Mouse (Mus musculus) heart, postnatal 0 days (tissue): Measurements from ENCODE around the gene Micu2. TPM values are rescaled to one million over a fixed set of nuclear protein-coding genes. Genes with fewer than 3 reads are reported as not detected.
"Not testable (repeated sequence)": the region's sequence is repeated elsewhere in the genome, so short reads cannot be mapped to it uniquely, and the experiment has no call there.

ENCODE experiments used
- ATAC-seq: fragments of 200-750 bp; cut with Nextera tagmentation; 2 replicates; pipeline ENCODE4 v1.8.0; 2017; ENCODE audit warnings: low read depth, moderate number of reproducible peaks, moderate library complexity; ENCODE audit not compliant: insufficient read depth
- DNase-seq: peaks from one replicate; pipeline ENCODE4 v3.0.0-alpha.2; 2016; ENCODE audit warnings: low spot score
- H3K27ac ChIP-seq: fragments of 300-500 bp; sonication (generic); 2 replicates; pipeline ENCODE4 v1.5.1; 2014; ENCODE audit warnings: low read depth, mild to moderate bottlenecking
- H3K27me3 ChIP-seq: fragments of 300-500 bp; sonication (generic); 2 replicates; pipeline ENCODE4 v1.6.1; 2014; ENCODE audit warnings: low read length, mixed read lengths; ENCODE audit not compliant: control insufficient read depth, insufficient read depth
- H3K36me3 ChIP-seq: fragments of 300-500 bp; sonication (generic); replicated peaks from 2 replicates; pipeline ENCODE4 v1.6.1; 2014; ENCODE audit warnings: low read length, mixed read lengths; ENCODE audit not compliant: control insufficient read depth, insufficient read depth
- H3K4me1 ChIP-seq: fragments of 300-500 bp; sonication (generic); 2 replicates; pipeline ENCODE4 v1.6.1; 2014; ENCODE audit warnings: antibody characterized with exemption; ENCODE audit not compliant: control insufficient read depth, insufficient read depth
- H3K4me2 ChIP-seq: fragments of 300-500 bp; sonication (generic); 2 replicates; pipeline ENCODE4 v1.6.1; 2014; ENCODE audit warnings: low read depth, mild to moderate bottlenecking, low read length, moderate library complexity
- H3K4me3 ChIP-seq: fragments of 300-500 bp; sonication (generic); 2 replicates; pipeline ENCODE4 v1.5.1; 2014; ENCODE audit warnings: low read depth, low read length
- H3K9ac ChIP-seq: fragments of 300-500 bp; sonication (generic); replicated peaks from 2 replicates; pipeline ENCODE4 v1.6.1; 2014; ENCODE audit warnings: low read depth, low read length, mixed read lengths
- H3K9me3 ChIP-seq: fragments of 300-500 bp; sonication (generic); replicated peaks from 2 replicates; pipeline ENCODE4 v1.6.1; 2016; ENCODE audit warnings: low read length; ENCODE audit not compliant: control insufficient read depth
- CTCF ChIP-seq: IDR thresholded peaks from 2 replicates; pipeline ENCODE4 v1.5.1; 2016; ENCODE audit warnings: antibody characterized with exemption, control low read depth, low read depth
- EP300 ChIP-seq: IDR thresholded peaks from 2 replicates; pipeline ENCODE4 v1.6.1; 2016; ENCODE audit warnings: antibody characterized with exemption, low read depth
- WGBS: fragments of 180-500 bp; shearing (Covaris S2); extraction: QIAGEN DNeasy Blood & Tissue Kit; methylation state at CpG from one replicate; pipeline ENCODE4 v1.1.7; 2014; 5-methylcytosine and 5-hydroxymethylcytosine counted together
- polyA plus RNA-seq: library from polyadenylated mRNA; unstranded; fragments of >200 nt; fragmentation: Nextera tagmentation; extraction: Ambion mirVana; gene quantifications from 2 replicates; pipeline ENCODE4 v1.2.1, GENCODE M21; 2015
- total RNA-seq: library from RNA; depleted of rRNA; stranded (reverse); fragments of >200 nt; gene quantifications from 2 replicates; pipeline ENCODE4 v1.2.3, GENCODE M21; 2014; ENCODE audit warnings: low replicate concordance

Micu2 gene
- total and polyA plus RNA-seq, 2 experiments from 2014 or later, result 48.0 to 70.7 TPM

- Histone ChIP-seq H3K4me3 (no peak overlapping the region), H3K9ac (no peak overlapping the region), H3K4me2 (no peak overlapping the region), H3K27ac (no peak overlapping the region), H3K27me3 (no peaks in the 10 kb centered on the region), H3K9me3 (no peaks in the 10 kb centered on the region), H3K4me1 (no peaks in the 10 kb centered on the region), H3K36me3 (peaks cover 11% of the 10 kb centered on the region)
- ATAC-seq (no peak), DNase-seq (no peak)
- 83% methylated on average over 4 of the region's 4 CpGs for WGBS
- TF ChIP-seq CTCF (no peak), EP300 (no peak)
Measured at GRCm38 (mm10) chr14:57911316-57911715, 87.7 kb downstream of the Micu2 start.

- H3K27ac ChIP-seq, result peak overlapping the region; percentile 13; the same call in 1 of the 2 replicates
- no peaks in the 10 kb centered on the region for H3K9me3 ChIP-seq
- H3K4me1 ChIP-seq, result no peaks in the 10 kb centered on the region
- 20% methylated on average over 26 of the region's 26 CpGs for WGBS
- peak overlapping the region; percentile 59 for H3K4me2 ChIP-seq
- ATAC-seq (peak; percentile 83), DNase-seq (peak; percentile 83)
- H3K4me3 ChIP-seq, result peak overlapping the region; percentile 34
- H3K27me3 ChIP-seq, result no peaks in the 10 kb centered on the region
- TF ChIP-seq EP300 (no peak), CTCF (peak; percentile 83)
- peaks cover 4% of the 10 kb centered on the region for H3K36me3 ChIP-seq
- 0 out of 2 replicates have a peak overlapping the region, but pooled peaks have one; percentile 41 for H3K9ac ChIP-seq
Measured at GRCm38 (mm10) chr14:57910501-57911068, 88.5 kb downstream of the Micu2 start.

- no peak for TF ChIP-seq EP300
- no peak for TF ChIP-seq CTCF
- H3K27me3 ChIP-seq, result no peaks in the 10 kb centered on the region
- ATAC-seq (no peak), DNase-seq (no peak)
- H3K9ac ChIP-seq, result no peak overlapping the region
- H3K4me2 ChIP-seq, result no peak overlapping the region
- H3K9me3 ChIP-seq, result no peaks in the 10 kb centered on the region
- no peaks in the 10 kb centered on the region for H3K4me1 ChIP-seq
- H3K4me3 ChIP-seq, result no peak overlapping the region
- 76% methylated on average over 5 of the region's 5 CpGs for WGBS
- H3K27ac ChIP-seq, result 0 out of 2 replicates have a peak overlapping the region, but pooled peaks have one; percentile 52
- no peaks in the 10 kb centered on the region for H3K36me3 ChIP-seq
Measured at GRCm38 (mm10) chr14:57909297-57909696, 89.8 kb downstream of the Micu2 start.

GRCm38 (mm10) chr14:57908431-57908830, 90.6 kb downstream of the Micu2 start:
- Histone ChIP-seq H3K4me2 (no peak overlapping the region), H3K4me1 (no peaks in the 10 kb centered on the region), H3K36me3 (no peaks in the 10 kb centered on the region), H3K27ac (peak overlapping the region; percentile 52; the same call in 1 of the 2 replicates), H3K4me3 (no peak overlapping the region), H3K9ac (no peak overlapping the region), H3K27me3 (no peaks in the 10 kb centered on the region), H3K9me3 (no peaks in the 10 kb centered on the region)
- DNase-seq (no peak), ATAC-seq (no peak)
- WGBS, result 70% methylated on average over 2 of the region's 2 CpGs
- TF ChIP-seq CTCF (no peak), EP300 (no peak)

- no peak for DNase-seq
- H3K4me1 ChIP-seq, result no peaks in the 10 kb centered on the region
- H3K9ac ChIP-seq, result no peak overlapping the region
- H3K9me3 ChIP-seq, result no peaks in the 10 kb centered on the region
- no peaks in the 10 kb centered on the region for H3K36me3 ChIP-seq
- no peak overlapping the region for H3K4me3 ChIP-seq
- no peak for TF ChIP-seq CTCF
- TF ChIP-seq EP300, result no peak
- WGBS, result 67% methylated on average over 1 of the region's 1 CpGs
- H3K27me3 ChIP-seq, result no peaks in the 10 kb centered on the region
- H3K4me2 ChIP-seq, result no peak overlapping the region
- no peak for ATAC-seq
- no peak overlapping the region for H3K27ac ChIP-seq
Measured at GRCm38 (mm10) chr14:57901998-57902397, 97.1 kb downstream of the Micu2 start.

- TF ChIP-seq EP300 (no peak), CTCF (no peak)
- no peaks in the 10 kb centered on the region for H3K9me3 ChIP-seq
- no peak overlapping the region for H3K9ac ChIP-seq
- no peak for DNase-seq
- H3K4me3 ChIP-seq, result no peak overlapping the region
- WGBS, result 94% methylated on average over 12 of the region's 12 CpGs
- H3K27ac ChIP-seq, result no peak overlapping the region
- ATAC-seq, result no peak
- no peaks in the 10 kb centered on the region for H3K4me1 ChIP-seq
- no peaks in the 10 kb centered on the region for H3K36me3 ChIP-seq
- no peak overlapping the region for H3K4me2 ChIP-seq
- no peaks in the 10 kb centered on the region for H3K27me3 ChIP-seq
Measured at GRCm38 (mm10) chr14:57896882-57897281, 102.2 kb downstream of the Micu2 start.

- not testable (repeated sequence) for ATAC-seq
Measured at GRCm38 (mm10) chr14:57896088-57896871, 102.8 kb downstream of the Micu2 start.

More at GRCm38 (mm10) chr14:57896088-57896871, 102.8 kb downstream of the Micu2 start:
- not testable (repeated sequence) for H3K9me3 ChIP-seq, H3K36me3 ChIP-seq, DNase-seq, H3K4me2 ChIP-seq, H3K4me1 ChIP-seq, H3K27ac ChIP-seq, H3K4me3 ChIP-seq, H3K27me3 ChIP-seq, H3K9ac ChIP-seq
- WGBS, result 34% methylated on average over 8 of the region's 8 CpGs
